Mouse (Mus musculus) forebrain, embryonic 11.5 days (tissue): ENCODE data around the gene A030014E15Rik. TPM values are rescaled to one million over a fixed set of nuclear protein-coding genes. Genes with fewer than 3 reads are reported as not detected.
"Not testable (repeated sequence)": the region's sequence is repeated elsewhere in the genome, so short reads cannot be mapped to it uniquely, and the experiment has no call there.

Experiments used
- ATAC-seq: fragments of 200-750 bp; cut with Nextera tagmentation; replicated peaks from 2 replicates; pipeline ENCODE4 v1.8.0; 2017; ENCODE audit warnings: moderate TSS enrichment; ENCODE audit not compliant: low FRiP score
- DNase-seq: peaks from one replicate; pipeline ENCODE4 v3.0.0-alpha.2; 2017; ENCODE audit warnings: low spot score
- H3K27ac ChIP-seq: fragments of 300-500 bp; sonication (generic); 2 replicates; pipeline ENCODE4 v1.5.1; 2014; ENCODE audit warnings: low read depth, low read length
- H3K27me3 ChIP-seq: fragments of 300-500 bp; sonication (generic); 2 replicates; pipeline ENCODE4 v1.6.1; 2014; ENCODE audit warnings: mild to moderate bottlenecking, low read length, mixed read lengths; ENCODE audit not compliant: control insufficient read depth, insufficient read depth
- H3K36me3 ChIP-seq: fragments of 300-500 bp; sonication (generic); 2 replicates; pipeline ENCODE4 v1.6.1; 2014; ENCODE audit warnings: mild to moderate bottlenecking, low read length, moderate library complexity, mixed read lengths; ENCODE audit not compliant: control insufficient read depth, insufficient read depth
- H3K4me1 ChIP-seq: fragments of 300-500 bp; sonication (generic); replicated peaks from 2 replicates; pipeline ENCODE4 v1.6.1; 2014; ENCODE audit warnings: low read length, mixed read lengths; ENCODE audit not compliant: control insufficient read depth, insufficient read depth
- H3K4me2 ChIP-seq: fragments of 300-500 bp; sonication (generic); 2 replicates; pipeline ENCODE4 v1.6.1; 2014; ENCODE audit warnings: low read depth, mild to moderate bottlenecking, low read length, moderate library complexity, mixed read lengths; ENCODE audit not compliant: severe bottlenecking
- H3K4me3 ChIP-seq: fragments of 300-500 bp; sonication (generic); 2 replicates; pipeline ENCODE4 v1.5.1; 2014; ENCODE audit warnings: low read depth, low read length
- H3K9ac ChIP-seq: fragments of 300-500 bp; sonication (generic); 2 replicates; pipeline ENCODE4 v1.6.1; 2014; ENCODE audit warnings: low read length
- H3K9me3 ChIP-seq: fragments of 300-500 bp; sonication (generic); 2 replicates; pipeline ENCODE4 v1.6.1; 2016; ENCODE audit warnings: low read length, mixed read lengths; ENCODE audit not compliant: control insufficient read depth
- WGBS: fragments of 180-500 bp; shearing (Covaris S2); extraction: QIAGEN DNeasy Blood & Tissue Kit; methylation state at CpG from one replicate; pipeline ENCODE4 v1.1.7; 2014; 5-methylcytosine and 5-hydroxymethylcytosine counted together
- polyA plus RNA-seq: library from polyadenylated mRNA; unstranded; fragments of >200 nt; fragmentation: Nextera tagmentation; extraction: Ambion mirVana; gene quantifications from 2 replicates; pipeline ENCODE4 v1.2.1, GENCODE M21; 2014

The A030014E15Rik gene
- polyA plus RNA-seq, 1 experiment from 2014 or later: not detected

GRCm38 (mm10) chr1:82930558-82930957 lies 5.8 kb downstream of the A030014E15Rik start:
- H3K27me3 ChIP-seq, H3K36me3 ChIP-seq, H3K4me3 ChIP-seq, DNase-seq, H3K9ac ChIP-seq, H3K9me3 ChIP-seq, H3K27ac ChIP-seq, H3K4me1 ChIP-seq, ATAC-seq, H3K4me2 ChIP-seq: not testable (repeated sequence)
- WGBS: 88% methylated on average over 1 of the region's 3 CpGs

DNA sequence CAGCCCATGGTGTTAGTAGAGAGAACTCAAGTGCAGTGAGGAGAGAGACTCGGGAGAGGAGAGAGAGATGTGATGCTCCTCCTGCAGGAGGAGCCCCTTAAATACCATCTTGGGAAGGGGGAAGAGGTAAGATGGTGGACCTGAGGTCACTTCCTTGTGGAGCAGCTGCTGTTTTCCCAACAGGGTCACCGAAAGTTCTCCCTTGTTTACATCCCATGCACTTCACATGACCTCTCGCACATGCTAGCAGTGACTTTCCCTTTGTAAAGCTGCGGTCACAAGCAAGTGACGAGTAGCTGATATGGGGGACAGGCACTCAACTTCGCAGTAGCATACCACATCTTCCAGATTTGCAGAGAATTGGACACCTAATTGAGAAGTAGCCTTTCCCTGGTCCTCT lies 6.6 kb downstream of the A030014E15Rik start, which contains the start of gene Gm6217:
Gene Gm6217 (minus strand): TSS at position 74 of the 400 bp plus-strand sequence.
- not testable (repeated sequence) for H3K27ac ChIP-seq, H3K9ac ChIP-seq, H3K36me3 ChIP-seq, DNase-seq, ATAC-seq, H3K27me3 ChIP-seq, H3K4me1 ChIP-seq, H3K4me2 ChIP-seq, H3K9me3 ChIP-seq, H3K4me3 ChIP-seq
- WGBS: no CpG with 5 or more reads among the region's 6 CpGs

- H3K27me3 ChIP-seq: no peaks in the 10 kb centered on the region
- 95% methylated on average over 5 of the region's 5 CpGs for WGBS
- DNase-seq: no peak
- H3K9ac ChIP-seq: no peak overlapping the region
- H3K36me3 ChIP-seq: no peaks in the 10 kb centered on the region
- H3K4me1 ChIP-seq: no peaks in the 10 kb centered on the region
- H3K4me3 ChIP-seq: no peak overlapping the region
- H3K9me3 ChIP-seq: no peaks in the 10 kb centered on the region
- H3K27ac ChIP-seq: no peak overlapping the region
- H3K4me2 ChIP-seq: no peak overlapping the region
- ATAC-seq: no peak
Measured at GRCm38 (mm10) chr1:82938666-82939065, 13.9 kb downstream of the A030014E15Rik start.

DNA sequence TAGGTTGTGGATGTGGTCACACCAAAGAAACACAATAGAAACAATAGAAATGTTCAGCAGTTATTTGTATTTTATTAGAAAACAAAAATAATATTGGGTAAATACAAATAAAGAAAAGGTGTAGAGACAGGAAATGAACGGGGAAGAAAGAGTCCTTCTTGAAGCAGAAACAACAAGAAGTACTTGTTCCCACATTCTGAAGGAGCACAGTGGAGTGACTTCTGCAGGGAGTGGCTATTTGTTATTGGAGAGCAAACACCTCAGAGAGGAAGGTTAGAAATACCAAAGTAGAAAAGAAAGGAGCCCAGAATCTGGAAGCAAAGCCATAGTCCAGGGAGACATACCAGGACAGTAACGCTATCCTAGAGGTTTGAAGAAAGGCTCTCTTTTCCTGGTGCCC lies 17.8 kb downstream of the A030014E15Rik start:
- not testable (repeated sequence) for H3K4me3 ChIP-seq, H3K4me2 ChIP-seq, H3K27me3 ChIP-seq, H3K4me1 ChIP-seq, DNase-seq, H3K9me3 ChIP-seq, H3K27ac ChIP-seq, ATAC-seq, H3K9ac ChIP-seq, H3K36me3 ChIP-seq
- 97% methylated on average over 2 of the region's 2 CpGs for WGBS

- not testable (repeated sequence) for H3K4me1 ChIP-seq, ATAC-seq, H3K9ac ChIP-seq, H3K27ac ChIP-seq, H3K4me3 ChIP-seq, H3K9me3 ChIP-seq, H3K27me3 ChIP-seq, H3K36me3 ChIP-seq, DNase-seq, H3K4me2 ChIP-seq
- no CpG with 5 or more reads among the region's 6 CpGs for WGBS
Measured at GRCm38 (mm10) chr1:82943295-82943694, 18.6 kb downstream of the A030014E15Rik start, which contains the start of gene A030003K21Rik. TSS of gene A030003K21Rik (minus strand) at chr1:82943388.

DNA sequence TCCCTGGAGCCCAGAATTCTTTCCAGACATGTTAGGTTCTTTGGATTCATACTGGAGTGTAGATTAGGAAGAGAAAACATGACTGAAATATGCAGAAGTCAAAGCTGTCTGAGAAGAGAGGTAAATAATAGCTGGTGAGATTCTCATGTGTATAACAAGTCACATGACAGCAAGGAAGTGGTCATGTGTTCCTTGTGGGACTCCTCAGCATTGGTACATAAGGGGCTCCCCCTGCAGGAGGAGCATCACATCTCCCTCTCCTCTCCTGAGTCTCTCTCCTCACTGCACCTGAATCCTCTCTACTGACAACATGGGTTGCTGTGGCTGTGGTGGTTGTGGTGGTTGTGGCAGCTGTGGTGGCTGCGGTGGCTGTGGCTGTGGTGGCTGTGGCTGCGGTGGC lies 21.3 kb downstream of the A030014E15Rik start:
- WGBS: 95% methylated on average over 2 of the region's 2 CpGs
- not testable (repeated sequence) for ATAC-seq, H3K27ac ChIP-seq

GRCm38 (mm10) chr1:82948601-82949000 lies 23.9 kb downstream of the A030014E15Rik start:
- Histone ChIP-seq H3K4me2 (no peak overlapping the region), H3K36me3 (no peaks in the 10 kb centered on the region), H3K9ac (no peak overlapping the region), H3K4me1 (no peaks in the 10 kb centered on the region), H3K27ac (no peak overlapping the region), H3K27me3 (no peaks in the 10 kb centered on the region), H3K9me3 (no peaks in the 10 kb centered on the region), H3K4me3 (no peak overlapping the region)
- no peak for DNase-seq
- ATAC-seq: no peak
- 83% methylated on average over 2 of the region's 2 CpGs for WGBS

More for the DNA sequence above, 21.3 kb downstream of the A030014E15Rik start:
- H3K4me3 ChIP-seq, DNase-seq, H3K9me3 ChIP-seq, H3K9ac ChIP-seq, H3K27me3 ChIP-seq, H3K4me2 ChIP-seq, H3K36me3 ChIP-seq, H3K4me1 ChIP-seq: not testable (repeated sequence)

DNA sequence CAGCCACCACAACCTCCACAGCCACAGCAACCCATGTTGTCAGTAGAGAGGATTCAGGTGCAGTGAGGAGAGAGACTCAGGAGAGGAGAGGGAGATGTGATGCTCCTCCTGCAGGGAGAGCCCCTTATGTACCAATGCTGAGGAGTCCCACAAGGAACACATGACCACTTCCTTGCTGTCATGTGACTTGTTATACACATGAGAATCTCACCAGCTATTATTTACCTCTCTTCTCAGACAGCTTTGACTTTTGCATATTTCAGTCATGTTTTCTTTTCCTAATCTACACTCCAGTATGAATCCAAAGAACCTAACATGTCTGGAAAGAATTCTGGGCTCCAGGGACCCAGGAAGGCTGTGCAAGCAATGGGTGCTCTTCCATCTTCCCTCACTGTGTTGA lies 31.2 kb downstream of the A030014E15Rik start, which contains the start of gene Gm7544:
Gene Gm7544 (minus strand): TSS at position 101 of the 400 bp plus-strand sequence.
- H3K4me3 ChIP-seq, H3K27ac ChIP-seq, DNase-seq, H3K9me3 ChIP-seq, H3K4me1 ChIP-seq, H3K36me3 ChIP-seq, H3K4me2 ChIP-seq, H3K9ac ChIP-seq, ATAC-seq, H3K27me3 ChIP-seq: not testable (repeated sequence)

DNA sequence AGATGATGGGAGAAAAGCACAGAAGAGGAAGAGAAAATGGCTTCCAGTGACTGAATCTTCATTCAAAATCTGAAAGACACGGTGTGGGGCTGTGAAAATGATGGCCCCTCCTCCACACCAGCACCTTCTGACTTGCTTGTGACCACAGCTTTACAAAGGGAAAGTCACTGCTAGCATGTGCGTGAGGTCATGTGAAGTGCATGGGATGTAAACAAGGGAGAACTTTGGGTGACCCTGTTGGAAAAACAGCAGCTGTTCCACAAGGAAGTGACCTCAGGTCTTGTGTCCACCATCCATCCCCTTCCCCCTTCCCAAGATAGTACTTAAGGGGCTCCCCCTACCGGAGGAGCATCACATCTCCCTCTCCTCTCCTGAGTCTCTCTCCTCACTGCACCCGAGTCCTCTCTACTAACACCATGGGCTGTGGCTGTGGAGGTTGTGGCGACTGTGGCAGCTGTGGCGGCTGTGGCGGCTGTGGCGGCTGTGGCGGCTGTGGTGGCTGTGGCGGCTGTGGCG lies 35.2 kb downstream of the A030014E15Rik start, which contains the start of gene Gm47955:
Gene Gm47955 (plus strand): TSS at position 417 of the 516 bp plus-strand sequence.
- no peak within 1 kb of the TSS for H3K4me3 ChIP-seq
- no peaks in the 10 kb centered on the region for H3K36me3 ChIP-seq
- H3K4me1 ChIP-seq: no peaks in the 10 kb centered on the region
- 94% methylated on average over 11 of the region's 11 CpGs for WGBS
- ATAC-seq (no peak), DNase-seq (no peak)
- H3K9ac ChIP-seq: no peak within 1 kb of the TSS
- no peaks in the 10 kb centered on the region for H3K9me3 ChIP-seq
- no peaks in the 10 kb centered on the region for H3K27me3 ChIP-seq
- H3K4me2 ChIP-seq: no peak within 1 kb of the TSS
- H3K27ac ChIP-seq: no peak within 1 kb of the TSS
